Mouse (Mus musculus) cerebral cortex, adult 2 months (tissue): Measurements from ENCODE around the gene Slc35d1.

Experiments
- WGBS: fragments of 180-500 bp; shearing (Covaris S2); methylation state at CpG from one replicate; pipeline ENCODE4 v1.1.7; 2018; 5-methylcytosine and 5-hydroxymethylcytosine counted together

The Slc35d1 gene

DNA sequence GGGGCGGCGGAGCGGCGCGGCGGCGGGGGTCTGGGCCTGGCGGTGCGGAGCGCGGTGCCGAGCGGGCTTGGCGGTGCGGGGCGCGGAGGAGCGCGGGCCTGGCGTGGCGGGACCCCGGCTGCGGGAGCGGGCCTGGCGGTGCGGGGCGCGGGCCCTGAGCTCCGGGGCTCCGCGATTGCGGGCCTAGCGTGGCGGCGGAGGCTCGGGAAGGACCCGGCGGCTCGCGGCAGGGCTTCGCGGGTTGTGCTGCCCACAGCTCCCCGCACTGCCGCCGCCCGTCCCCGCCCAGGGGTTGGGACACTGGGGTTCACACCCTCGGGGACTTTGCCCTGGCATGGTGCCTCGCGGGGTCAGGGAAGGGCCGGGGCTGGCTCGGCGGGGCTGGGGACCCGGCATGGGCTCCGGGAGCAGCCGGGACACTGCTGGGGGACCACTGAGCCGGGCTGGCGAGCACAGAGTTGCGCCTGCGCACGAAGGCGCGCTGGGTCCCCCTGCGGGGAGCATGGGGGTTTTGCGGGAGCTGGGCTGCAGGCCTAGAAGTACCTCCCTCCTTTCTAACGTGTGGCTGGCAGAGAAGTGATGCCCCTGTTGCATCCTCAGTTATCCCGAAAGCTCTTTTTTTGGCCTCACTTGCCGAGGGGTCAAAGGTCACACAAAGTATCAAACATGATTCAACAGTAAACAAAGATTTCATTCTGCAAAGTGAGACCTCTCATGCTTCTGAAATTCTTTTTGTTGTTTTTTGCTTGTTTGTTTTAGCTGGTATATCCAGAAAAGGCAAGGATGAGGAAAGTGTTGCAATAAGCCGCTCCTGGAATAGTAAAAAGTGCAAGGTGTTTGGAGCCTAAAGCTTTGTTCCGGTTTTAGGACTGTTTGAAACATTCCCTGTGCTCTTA is at the start of gene Slc35d1:
Gene Slc35d1 (minus strand): TSS at position 240 of the 896 bp plus-strand sequence.
- WGBS: 1% methylated on average over 70 of the region's 70 CpGs

DNA sequence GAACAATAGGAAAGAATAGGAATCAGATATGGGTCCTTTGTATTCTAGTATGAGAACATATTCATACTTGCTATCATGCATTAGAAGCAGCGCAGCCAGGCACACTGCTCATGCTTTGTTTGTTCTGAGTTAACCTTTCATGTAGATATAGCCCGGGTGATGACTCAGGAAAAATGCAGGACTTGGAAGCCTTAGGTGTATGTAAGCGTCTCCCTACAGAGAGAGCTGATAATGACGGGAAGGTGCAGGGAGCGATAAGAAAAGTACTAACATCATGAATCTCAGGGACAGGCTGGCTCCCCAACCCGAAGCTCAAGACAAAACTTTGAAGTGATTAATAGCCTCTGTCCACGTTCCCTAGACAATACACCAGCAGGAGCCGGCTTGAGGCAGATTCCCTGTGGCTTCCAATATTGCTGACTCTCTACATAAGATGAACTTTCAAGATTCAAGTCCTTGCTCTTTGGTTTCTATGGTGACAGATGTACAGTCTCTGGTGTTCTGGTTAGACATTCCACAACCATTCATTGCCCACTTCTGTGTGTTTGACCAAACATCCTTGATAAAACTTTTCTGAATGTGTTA is 48.9 kb upstream of the Slc35d1 start:
- 69% methylated on average over 8 of the region's 8 CpGs for WGBS

DNA sequence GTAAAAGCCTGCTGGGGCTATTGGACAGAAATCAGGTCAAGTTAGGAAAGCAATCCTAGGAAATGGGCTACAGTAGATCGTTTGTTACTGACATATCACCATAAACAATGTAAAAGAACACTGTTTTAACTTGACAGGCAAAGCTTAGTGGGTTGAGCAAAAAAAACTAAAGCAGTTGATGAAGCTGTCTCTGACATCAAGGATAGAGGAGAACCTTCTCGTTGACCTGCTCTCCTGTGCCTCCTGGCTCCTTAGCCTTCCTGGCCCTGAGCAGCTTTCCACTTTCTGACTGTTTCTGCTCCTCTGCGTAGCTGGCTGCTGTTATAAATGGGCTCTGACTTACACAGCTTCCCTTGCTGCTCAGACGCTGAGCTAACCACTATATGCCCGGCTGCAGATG is 48.4 kb upstream of the Slc35d1 start:
- WGBS: 77% methylated on average over 5 of the region's 5 CpGs

DNA sequence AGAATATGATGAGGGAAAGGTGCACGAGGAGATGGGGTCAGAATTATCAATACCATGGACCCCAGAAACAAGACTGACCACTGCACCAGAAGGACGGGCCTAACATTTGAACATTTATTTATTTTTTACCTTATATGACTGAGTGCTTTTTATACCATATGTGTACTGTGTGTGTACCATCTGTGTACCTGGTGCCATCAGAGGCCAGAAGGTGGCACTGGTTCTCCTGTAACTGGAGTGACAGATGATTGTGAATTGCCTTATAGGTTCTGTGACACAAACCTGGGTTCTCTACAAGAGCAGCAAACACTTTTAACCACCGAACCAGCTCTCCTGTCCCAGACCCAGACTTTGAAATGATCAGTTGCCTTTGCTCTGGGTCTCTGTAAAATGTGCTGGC is 43.9 kb upstream of the Slc35d1 start:
- 88% methylated on average over 3 of the region's 3 CpGs for WGBS

DNA sequence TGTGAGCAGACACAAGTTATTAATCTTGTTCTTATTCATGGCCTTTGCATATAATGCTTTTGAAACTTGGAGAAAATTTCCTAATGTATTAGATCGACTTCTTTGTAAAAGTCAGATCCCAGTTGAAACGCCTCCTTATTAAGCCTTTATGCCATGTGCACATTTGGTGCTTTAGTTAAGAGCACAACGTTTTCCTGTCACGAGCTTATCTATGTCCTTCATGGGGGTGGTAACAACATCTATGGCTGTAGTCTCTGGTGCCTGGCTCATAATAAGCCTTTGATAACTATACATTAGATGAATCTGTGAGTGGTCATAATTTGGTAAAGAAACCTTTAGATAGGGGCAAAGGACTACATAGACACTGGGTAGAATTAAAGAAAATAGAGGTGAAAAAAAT is 38.9 kb upstream of the Slc35d1 start:
- WGBS: 83% methylated on average over 4 of the region's 4 CpGs

DNA sequence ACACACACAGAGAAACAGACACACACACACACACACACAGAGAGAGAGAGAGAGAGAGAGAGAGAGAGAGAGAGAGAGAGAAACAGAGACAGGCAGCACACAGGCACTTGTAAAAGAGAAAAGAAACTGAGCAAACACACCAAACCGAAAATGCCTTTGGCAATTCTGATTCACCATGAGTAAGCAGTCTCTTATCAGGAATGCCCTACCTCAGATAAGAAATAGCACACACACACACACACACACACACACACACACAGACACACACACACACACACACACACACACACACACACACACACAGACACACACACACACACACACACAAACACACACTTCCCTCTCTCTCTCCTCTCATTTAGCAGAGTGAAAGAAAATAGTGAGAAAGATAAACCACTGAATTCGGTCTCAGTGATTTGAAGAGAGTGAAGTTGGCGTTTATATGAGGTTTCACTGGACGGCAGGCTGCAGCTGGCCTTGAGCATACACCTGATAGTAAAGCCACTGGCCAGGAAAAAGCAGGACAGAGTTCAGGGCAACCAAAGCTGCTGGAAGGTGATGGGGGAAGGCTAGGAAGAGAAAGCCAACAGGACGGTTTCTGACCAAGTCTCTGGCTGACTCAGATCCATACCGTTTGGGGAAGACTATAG is 34.6 kb upstream of the Slc35d1 start:
- 55% methylated on average over 6 of the region's 6 CpGs for WGBS

DNA sequence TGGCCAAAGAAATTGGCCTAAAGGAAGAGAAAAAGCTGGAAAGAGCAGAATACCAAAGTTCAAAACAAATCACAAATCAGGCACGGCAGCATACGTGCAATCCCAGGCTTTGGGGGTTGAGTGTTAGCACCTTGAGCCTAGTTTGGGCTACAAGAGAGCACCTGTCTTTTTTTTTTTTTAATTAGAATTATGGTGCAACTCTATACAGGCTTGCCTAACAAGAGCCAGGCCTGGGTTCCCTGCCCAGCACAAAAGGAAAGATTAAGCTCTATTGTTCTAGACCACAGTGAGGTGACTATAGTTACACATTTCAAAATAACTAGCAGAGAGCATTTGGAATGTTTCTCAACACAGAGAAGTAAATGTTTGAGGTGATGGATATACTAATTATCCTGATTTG is 32.8 kb upstream of the Slc35d1 start:
- WGBS: 94% methylated on average over 2 of the region's 2 CpGs

DNA sequence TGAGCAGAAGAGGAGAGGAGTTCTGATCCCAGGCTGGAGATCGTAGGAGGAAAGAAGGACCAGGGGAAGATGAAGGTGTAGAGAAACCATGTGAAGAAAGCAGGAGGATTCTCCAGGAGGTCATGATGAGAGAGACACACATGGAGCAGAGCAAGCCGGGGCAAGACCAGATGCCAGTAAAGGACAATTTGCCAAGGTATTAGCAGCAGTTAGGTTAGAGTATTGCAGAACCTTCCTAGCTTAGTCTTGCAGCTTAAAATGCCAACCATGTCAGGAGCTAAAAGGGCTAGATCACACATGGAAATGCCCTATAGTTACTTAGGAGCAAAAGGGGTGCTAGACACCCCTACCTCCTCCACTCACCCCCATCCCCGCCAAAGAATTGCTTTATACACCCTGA is 32.3 kb upstream of the Slc35d1 start:
- WGBS: 97% methylated on average over 3 of the region's 3 CpGs

DNA sequence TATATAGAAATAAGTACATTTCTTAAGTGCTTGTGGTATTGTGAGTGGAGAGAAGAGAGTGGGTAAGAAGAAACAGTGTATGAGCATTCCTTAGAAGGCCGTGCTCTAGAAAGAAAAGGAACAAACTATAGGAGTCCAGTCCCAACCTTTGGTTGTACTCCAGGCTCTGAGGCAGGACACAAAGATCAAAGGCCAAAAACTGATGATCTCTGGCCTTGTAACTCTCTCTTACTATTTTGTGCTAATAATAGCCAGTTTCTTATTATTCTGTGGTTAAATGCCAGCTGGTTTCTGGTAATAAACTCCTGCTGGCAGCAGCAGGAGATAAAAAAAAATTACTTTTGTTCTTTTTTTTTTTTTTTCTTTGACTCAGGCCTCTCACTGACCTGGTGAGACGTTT is 17.2 kb upstream of the Slc35d1 start:
- 52% methylated on average over 2 of the region's 2 CpGs for whole genome bisulfite sequencing

DNA sequence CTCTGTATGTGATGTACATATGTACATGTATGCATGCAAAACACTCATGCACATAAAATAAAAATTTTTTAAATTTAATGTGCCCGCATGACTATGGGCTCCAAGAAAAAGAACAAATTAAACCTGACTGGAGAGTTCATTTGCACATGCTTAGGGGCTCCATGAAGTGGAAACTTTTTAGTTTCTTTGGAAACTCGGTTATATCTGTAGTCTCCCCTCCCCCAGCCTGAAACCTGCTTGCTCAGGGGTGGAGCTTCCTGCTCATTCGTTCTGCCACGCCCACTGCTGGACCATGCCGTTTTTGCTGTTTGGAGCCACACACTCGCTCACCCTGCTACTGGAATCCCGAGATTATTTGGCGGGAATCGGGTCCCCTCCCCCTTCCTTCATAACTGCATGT is 7.9 kb upstream of the Slc35d1 start:
- 42% methylated on average over 9 of the region's 9 CpGs for WGBS

DNA sequence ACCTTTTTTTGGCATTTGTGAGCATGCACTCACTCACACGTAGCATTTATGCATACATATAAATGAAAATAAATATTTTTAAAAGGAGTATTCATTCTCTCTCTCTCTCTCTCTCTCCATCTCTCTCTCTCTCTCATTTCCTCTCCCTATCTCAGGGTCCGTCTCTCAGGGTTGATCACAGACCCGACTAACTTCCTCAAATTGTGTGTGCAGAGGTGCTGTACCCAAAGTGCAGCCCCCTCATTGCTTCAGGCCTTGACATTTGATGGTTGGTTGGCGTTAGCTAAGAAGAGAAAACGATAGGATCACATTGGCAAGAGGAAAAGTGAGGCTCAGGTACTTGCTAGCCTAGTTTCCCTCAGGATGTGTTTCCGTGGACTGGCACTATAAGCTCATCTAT is 6.8 kb upstream of the Slc35d1 start:
- WGBS: 81% methylated on average over 6 of the region's 6 CpGs

DNA sequence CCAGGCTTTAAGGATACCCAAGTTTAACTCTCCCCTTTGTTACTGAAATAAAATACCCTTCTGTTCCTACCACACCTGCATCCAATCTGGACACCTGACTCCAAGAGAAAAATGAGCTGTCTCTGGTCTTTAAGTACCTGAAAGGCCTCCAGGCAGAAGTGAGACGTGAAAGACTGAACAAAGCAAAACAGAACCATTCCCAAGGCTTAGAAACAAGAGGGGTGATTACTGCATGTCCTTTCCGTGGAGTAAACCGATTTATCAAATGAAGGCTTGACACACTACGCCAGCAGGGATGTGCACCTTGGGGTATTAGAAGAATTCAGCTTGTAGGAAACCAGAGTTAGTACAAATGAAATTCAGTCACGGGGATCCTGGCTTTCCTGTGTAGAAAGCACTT is 4.0 kb upstream of the Slc35d1 start:
- WGBS: 82% methylated on average over 5 of the region's 5 CpGs

DNA sequence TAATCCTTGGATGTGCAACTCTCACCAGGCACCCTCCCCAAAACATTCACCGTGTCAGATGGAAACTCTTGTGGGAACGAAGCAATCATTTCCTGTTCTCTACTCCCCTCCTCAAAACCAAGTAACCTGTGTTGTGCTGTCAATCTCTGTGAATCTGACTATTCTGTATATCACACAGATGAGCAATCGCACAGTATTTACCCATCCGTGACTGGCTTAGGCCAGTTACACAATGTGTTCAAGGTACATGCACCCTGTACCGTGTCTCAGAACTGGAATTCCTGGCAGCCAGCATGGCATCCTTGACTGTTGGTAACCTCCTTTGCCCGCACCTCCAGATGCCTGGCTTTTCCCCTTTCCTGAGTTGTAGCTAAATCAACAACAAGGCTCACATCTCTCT is 1.1 kb upstream of the Slc35d1 start:
- 88% methylated on average over 6 of the region's 6 CpGs for WGBS

DNA sequence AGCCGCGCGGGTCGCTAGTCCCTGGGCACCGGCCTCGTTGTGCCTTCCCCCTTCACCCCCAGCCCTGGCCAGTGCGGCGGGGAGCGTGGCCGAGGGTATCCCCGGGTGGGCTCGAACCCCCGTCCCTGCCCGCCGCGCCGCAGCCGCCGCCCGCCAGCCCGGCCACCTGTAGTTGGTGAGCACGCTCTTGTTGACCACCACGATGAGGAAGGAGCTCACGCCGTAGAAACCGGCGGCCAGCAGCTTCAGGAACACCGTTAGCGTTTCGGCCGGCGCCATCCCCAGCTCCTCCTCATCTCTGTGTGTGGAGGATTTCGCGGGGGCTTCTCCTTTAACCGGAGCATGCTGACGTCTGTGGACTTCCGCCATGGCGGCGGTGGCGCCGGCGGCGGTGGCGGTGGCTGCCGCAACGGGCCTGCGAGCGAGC is 453 bp downstream of the Slc35d1 start:
- under 1% methylated on average over 45 of the region's 48 CpGs for WGBS

DNA sequence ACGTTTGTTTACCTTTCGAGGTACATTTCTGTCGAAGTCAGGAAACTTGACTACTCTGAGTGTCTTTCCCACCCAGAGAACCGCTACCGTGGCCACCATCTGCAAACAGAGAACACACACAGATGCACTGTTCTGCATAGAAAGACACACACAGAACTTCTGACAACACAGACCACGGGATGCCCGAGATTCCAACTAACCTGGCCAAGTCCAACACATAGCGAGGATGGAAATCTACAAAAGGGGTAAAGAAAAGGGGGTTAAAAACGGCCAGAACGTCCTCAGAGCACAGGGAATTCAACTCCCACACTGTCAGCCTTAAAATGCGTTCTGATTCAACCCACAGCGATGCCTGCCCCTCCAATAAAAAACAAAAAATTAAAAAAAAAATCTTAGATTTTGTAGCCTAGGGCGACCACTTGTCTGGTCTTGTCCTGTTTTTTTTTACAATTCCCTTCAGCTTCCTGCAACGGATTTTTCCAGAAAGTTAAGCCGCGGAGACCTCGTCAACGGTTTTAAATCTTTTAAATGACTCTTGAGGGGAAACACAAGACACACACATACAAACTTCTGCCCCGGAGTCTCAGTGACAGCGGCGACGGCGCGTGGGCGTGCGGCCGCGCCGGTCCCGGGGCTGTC is 986 bp downstream of the Slc35d1 start:
- WGBS: 2% methylated on average over 30 of the region's 30 CpGs

DNA sequence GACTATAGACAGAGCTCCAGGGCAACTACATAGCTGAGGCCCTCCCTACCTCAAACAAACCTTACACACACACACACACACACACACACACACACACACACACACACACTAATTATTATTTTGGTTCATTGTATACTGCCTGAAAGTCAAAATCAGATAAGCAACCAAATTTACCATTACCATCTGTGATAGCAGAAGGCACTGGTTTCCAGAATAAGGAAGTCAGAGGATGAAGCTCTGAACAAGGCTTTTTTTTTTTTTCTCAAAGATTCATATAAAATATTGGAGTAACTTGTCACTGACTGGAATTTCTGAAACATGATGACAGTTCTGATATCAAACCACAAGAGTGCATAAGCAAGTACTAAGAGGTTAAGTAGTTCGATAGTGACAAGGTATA is 6.4 kb downstream of the Slc35d1 start:
- 86% methylated on average over 1 of the region's 1 CpGs for WGBS

DNA sequence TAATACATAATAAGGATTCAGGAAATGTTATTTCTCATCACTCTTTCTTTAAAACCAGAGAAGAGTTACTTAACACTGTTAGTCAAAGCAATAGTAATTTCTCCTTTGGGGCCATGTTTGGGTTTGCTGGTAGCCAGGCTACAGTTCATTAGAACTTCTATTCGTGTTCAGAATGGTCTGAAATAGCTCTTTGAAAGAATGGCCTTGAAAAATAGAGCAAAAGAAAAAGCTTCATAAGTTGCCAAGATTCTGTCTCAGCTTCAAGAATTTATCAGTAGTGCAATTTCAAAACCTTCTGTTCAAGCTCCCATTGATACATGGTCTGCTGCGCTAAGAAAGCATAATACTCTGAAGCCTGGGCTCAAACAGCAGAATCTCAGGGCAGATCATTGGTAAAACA is 11.3 kb downstream of the Slc35d1 start:
- 75% methylated on average over 2 of the region's 2 CpGs for WGBS

DNA sequence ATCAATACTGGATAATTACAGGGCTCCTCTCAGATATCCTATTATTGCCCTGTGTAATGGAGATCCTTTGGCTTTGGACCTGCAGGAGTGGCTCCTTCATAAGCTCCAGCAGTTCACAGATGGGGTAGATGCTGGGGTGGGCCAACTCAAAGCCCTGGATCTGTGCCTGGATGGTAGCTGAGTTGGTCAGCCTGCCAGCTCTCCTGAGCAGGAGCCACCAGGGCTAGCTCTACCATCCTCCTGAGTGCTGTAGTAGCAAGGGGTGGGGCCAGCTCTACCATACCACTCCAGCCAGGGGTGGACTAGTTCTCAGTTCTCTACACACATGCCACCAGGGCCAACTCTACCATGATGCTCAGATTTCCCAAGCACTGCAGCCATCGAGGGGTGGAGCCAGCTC is 14.9 kb downstream of the Slc35d1 start:
- WGBS: 91% methylated on average over 1 of the region's 1 CpGs

DNA sequence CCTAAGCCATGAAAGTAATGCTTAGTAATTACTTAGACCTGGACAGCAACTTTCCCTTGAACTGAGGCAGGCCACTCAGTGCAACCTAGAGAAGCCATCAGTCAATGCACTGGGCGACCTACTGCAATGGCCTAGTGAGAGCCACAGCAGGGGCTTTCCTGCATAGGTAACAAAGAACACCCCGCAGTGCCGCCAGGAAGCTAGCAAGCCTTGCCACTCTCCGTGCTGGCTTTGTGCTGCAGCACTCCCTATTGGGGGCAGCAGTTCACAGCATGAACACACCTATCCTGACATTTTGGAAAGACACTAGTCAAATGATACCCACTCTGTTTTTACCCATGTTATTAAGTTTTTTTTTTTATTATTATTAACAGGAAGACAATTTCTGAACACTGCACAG is 15.9 kb downstream of the Slc35d1 start:
- WGBS: 72% methylated on average over 4 of the region's 4 CpGs

DNA sequence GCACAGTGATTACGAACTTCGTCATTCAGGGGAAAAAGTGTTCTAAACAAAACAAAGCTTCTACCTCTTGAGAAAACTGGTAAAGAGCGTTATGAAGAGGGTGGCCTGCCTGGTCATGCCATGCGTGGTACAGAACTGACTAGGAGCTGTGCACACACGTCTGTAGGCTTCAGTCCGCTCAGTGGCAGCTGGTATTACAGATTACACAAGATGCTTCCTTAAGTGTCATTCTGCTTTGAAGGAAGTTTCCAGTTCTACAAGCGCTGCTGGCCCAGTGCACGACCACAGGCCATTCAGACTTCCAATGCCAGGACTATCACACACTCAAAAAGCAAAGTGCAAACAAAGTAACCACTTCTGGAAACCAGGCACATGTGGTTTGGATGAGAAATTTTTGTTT is 17.6 kb downstream of the Slc35d1 start:
- 64% methylated on average over 8 of the region's 8 CpGs for WGBS

DNA sequence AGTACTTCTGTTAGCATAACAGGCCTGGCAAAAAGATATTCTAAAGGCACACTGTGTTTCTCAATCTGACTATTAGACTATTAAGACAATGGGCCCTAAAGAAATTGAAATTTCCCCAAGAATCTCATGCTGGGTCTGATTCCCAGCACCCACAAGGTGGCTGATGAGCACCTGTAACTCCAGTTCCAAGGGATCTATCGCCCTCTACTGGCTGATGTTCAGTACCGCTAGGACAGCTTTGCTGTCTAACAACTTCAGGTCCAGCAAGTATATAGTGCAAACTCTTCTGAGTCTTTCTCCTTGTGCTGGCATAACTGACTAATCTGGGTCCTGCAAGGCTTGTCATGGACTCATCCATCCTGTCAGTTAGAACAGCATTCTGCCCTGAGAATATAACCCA is 22.5 kb downstream of the Slc35d1 start:
- WGBS: 89% methylated on average over 2 of the region's 2 CpGs
